Mouse (Mus musculus): Measurements from ENCODE around the gene Rab4a.

DNA sequence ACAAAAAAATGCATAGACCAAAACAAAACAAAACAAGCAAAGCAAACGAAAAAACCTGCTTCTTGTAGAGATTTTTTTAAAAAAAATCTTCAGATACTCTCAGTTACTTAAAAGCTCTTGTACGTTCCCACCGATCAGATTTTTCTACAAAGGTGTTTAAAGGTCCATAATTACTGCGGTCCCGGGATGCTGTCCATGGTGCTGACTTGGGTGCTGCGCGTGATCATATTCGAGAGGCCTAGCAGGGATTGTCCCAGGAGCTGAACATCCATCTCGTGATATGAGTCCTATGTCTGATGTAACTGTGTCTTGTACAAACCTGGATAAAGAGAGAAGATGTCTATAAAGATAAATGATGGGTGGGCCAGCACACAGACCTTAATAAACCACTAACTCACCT lies 32.7 kb downstream of the Rab4a start:
- TF ChIP-seq POLR2A (IDR thresholded peaks at IDR 0.05; ENCODE audit: borderline replicate concordance, extremely low read depth, low read depth, low read length): no peak
- TF ChIP-seq CTCF (IDR thresholded peaks at IDR 0.05; ENCODE audit: insufficient read depth, low read length): no peak

Data from lung, adult 2 months (tissue).